Mouse (Mus musculus): ENCODE results near the gene Hunk. TPM values are rescaled to one million over a fixed set of nuclear protein-coding genes. Genes with fewer than 3 reads are reported as not detected.

The Hunk gene
- polyA plus RNA-seq, 1 experiment from 2014 or later: 19.0 TPM

GRCm38 (mm10) chr16:90511551-90512296 lies 125.9 kb downstream of the Hunk start:
- Histone ChIP-seq H3K4me3 (no peak overlapping the region), H3K36me3 (no peaks in the 10 kb centered on the region), H3K4me1 (peaks cover 20% of the 10 kb centered on the region), H3K9ac (no peak overlapping the region), H3K27ac (peak overlapping the region; percentile 41), H3K4me2 (no peak overlapping the region), H3K27me3 (no peaks in the 10 kb centered on the region), H3K9me3 (no peaks in the 10 kb centered on the region)
- ATAC-seq (ENCODE audit: insufficient number of reproducible peaks, insufficient read depth, low FRiP score, low TSS enrichment, low read depth): no peak
- 73% methylated on average over 19 of the region's 19 CpGs for WGBS

GRCm38 (mm10) chr16:90517041-90517440 lies 131.2 kb downstream of the Hunk start:
- Histone ChIP-seq H3K27me3 (no peaks in the 10 kb centered on the region), H3K4me1 (peaks cover 47% of the 10 kb centered on the region), H3K9me3 (no peaks in the 10 kb centered on the region), H3K36me3 (no peaks in the 10 kb centered on the region), H3K27ac (peak overlapping the region; percentile 69), H3K4me3 (no peak overlapping the region), H3K4me2 (no peak overlapping the region), H3K9ac (no peak overlapping the region)
- ATAC-seq (ENCODE audit: insufficient number of reproducible peaks, insufficient read depth, low FRiP score, low TSS enrichment, low read depth): no peak
- 41% methylated on average over 9 of the region's 9 CpGs for WGBS

- 43% methylated on average over 8 of the region's 8 CpGs for WGBS
- ATAC-seq (ENCODE audit: insufficient number of reproducible peaks, insufficient read depth, low FRiP score, low TSS enrichment, low read depth): 0 out of 2 replicates have a peak, but pooled peaks have one; percentile 12
- Histone ChIP-seq H3K36me3 (no peaks in the 10 kb centered on the region), H3K27me3 (no peaks in the 10 kb centered on the region), H3K27ac (peak overlapping the region; percentile 69), H3K4me1 (peaks cover 55% of the 10 kb centered on the region), H3K4me3 (no peak overlapping the region), H3K4me2 (0 out of 2 replicates have a peak overlapping the region, but pooled peaks have one; percentile 2), H3K9ac (no peak overlapping the region), H3K9me3 (no peaks in the 10 kb centered on the region)
Observed at GRCm38 (mm10) chr16:90518232-90518631, 132.4 kb downstream of the Hunk start.

GRCm38 (mm10) chr16:90518732-90519295 lies 133.0 kb downstream of the Hunk start:
- Histone ChIP-seq H3K9me3 (no peaks in the 10 kb centered on the region), H3K4me2 (no peak overlapping the region), H3K36me3 (no peaks in the 10 kb centered on the region), H3K27ac (peak overlapping the region; percentile 44; the same call in 1 of the 2 replicates), H3K4me1 (peaks cover 61% of the 10 kb centered on the region), H3K27me3 (no peaks in the 10 kb centered on the region), H3K4me3 (no peak overlapping the region), H3K9ac (no peak overlapping the region)
- no peak for ATAC-seq (ENCODE audit: insufficient number of reproducible peaks, insufficient read depth, low FRiP score, low TSS enrichment, low read depth)
- 72% methylated on average over 13 of the region's 13 CpGs for WGBS

- no peaks in the 10 kb centered on the region for H3K27me3 ChIP-seq
- no peak for ATAC-seq (ENCODE audit: insufficient number of reproducible peaks, insufficient read depth, low FRiP score, low TSS enrichment, low read depth)
- no peak overlapping the region for H3K4me3 ChIP-seq
- peak overlapping the region; percentile 76 for H3K27ac ChIP-seq
- WGBS: 17% methylated on average over 10 of the region's 10 CpGs
- no peaks in the 10 kb centered on the region for H3K9me3 ChIP-seq
- H3K4me1 ChIP-seq: peaks cover 62% of the 10 kb centered on the region
- H3K9ac ChIP-seq: no peak overlapping the region; the same call in 1 of the 2 replicates
- H3K36me3 ChIP-seq: no peaks in the 10 kb centered on the region
- no peak overlapping the region for H3K4me2 ChIP-seq
Observed at GRCm38 (mm10) chr16:90521191-90521950, 135.6 kb downstream of the Hunk start.

DNA sequence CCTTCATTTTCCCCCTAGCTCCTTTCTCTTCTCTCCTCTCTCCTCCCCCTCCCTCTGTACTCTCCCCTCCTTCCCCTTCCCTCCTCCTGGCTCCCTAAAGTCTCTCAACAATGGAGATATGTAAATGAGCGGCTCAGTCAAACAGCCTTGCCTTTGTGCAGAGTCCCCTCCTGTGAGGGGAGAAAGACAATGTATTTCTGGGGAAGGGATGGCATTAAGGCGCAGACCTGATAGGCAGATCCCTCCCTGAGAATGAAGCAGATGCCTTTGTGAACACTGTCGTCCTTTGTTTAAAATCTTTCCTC lies 136.1 kb downstream of the Hunk start:
- no peak for ATAC-seq (ENCODE audit: insufficient number of reproducible peaks, insufficient read depth, low FRiP score, low TSS enrichment, low read depth)
- Histone ChIP-seq H3K4me3 (no peak overlapping the region), H3K9ac (no peak overlapping the region), H3K27ac (peak overlapping the region; percentile 76; the same call in 1 of the 2 replicates), H3K9me3 (no peaks in the 10 kb centered on the region), H3K4me1 (peaks cover 57% of the 10 kb centered on the region), H3K36me3 (no peaks in the 10 kb centered on the region), H3K4me2 (no peak overlapping the region), H3K27me3 (no peaks in the 10 kb centered on the region)
- WGBS: 27% methylated on average over 3 of the region's 3 CpGs

DNA sequence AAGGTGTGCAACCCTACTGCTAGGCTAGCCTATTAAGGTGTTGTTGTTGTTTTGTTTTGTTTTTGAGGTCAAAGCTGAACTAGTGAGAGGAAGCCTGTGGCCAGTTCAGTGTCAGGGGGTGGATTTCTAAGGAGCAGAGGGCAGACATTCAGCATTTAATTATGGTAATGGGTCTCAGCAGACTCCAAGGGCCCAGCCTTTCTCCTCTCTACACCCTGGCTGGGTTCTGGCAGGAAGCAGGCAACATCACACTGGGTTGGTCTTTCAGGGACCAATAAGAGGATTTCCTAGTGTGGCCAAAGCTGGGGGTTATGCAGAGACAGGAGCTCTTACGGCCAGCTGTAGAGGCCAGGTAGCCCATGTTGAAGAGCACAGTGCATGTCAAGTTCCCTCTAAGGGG lies 136.8 kb downstream of the Hunk start:
- ATAC-seq (ENCODE audit: insufficient number of reproducible peaks, insufficient read depth, low FRiP score, low TSS enrichment, low read depth): no peak
- 44% methylated on average over 1 of the region's 1 CpGs for WGBS
- Histone ChIP-seq H3K27ac (peak overlapping the region; percentile 22; the same call in 1 of the 2 replicates), H3K4me1 (peaks cover 50% of the 10 kb centered on the region), H3K9me3 (no peaks in the 10 kb centered on the region), H3K4me2 (no peak overlapping the region), H3K27me3 (no peaks in the 10 kb centered on the region), H3K36me3 (no peaks in the 10 kb centered on the region), H3K9ac (no peak overlapping the region), H3K4me3 (no peak overlapping the region)

DNA sequence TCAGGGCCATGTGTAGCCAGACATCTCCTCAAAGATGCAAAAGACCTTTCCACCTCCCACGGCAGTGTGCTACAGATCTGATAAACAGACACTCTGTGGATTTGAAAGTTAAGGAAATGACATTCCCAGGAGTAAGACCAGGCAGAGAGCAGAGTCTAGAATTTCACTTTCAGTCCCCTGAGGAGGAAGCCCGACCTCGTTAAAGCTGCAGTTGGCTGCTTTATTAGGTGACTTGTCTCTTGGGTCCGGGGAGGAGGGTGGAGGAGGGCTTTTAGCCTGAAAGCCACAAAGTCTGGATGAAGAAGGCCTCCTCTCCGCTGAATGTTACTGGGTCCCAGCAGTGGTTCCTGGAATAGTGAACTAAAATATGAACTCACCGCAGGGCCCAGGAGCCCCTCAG lies 137.6 kb downstream of the Hunk start:
- WGBS: 21% methylated on average over 6 of the region's 6 CpGs
- H3K9ac ChIP-seq: no peak overlapping the region
- H3K27ac ChIP-seq: peak overlapping the region; percentile 51; the same call in 1 of the 2 replicates
- no peak overlapping the region for H3K4me3 ChIP-seq
- no peaks in the 10 kb centered on the region for H3K27me3 ChIP-seq
- no peaks in the 10 kb centered on the region for H3K9me3 ChIP-seq
- no peaks in the 10 kb centered on the region for H3K36me3 ChIP-seq
- H3K4me2 ChIP-seq: no peak overlapping the region
- no peak for ATAC-seq (ENCODE audit: insufficient number of reproducible peaks, insufficient read depth, low FRiP score, low TSS enrichment, low read depth)
- H3K4me1 ChIP-seq: peaks cover 42% of the 10 kb centered on the region

DNA sequence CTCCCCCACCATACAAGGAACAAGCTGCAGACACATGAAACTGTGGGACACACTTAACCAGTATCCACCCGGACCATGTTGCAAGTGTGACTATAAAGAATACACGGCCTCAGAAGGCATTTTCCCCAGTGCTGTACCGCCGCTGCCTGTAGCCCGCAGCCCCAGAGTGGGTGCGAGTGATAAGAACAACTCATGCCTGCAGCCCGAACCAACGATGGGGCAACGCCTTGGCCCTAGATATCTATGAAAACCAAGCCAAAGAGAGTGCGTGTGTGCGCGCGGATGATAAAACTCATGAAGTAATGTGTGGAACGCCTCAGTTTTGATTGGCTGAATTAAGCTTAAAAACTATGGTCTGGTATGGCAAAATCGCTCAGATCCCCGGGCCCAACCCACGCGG lies 138.1 kb downstream of the Hunk start:
- no peak overlapping the region for H3K4me3 ChIP-seq
- 95% methylated on average over 18 of the region's 18 CpGs for WGBS

GRCm38 (mm10) chr16:90524393-90524792 lies 138.6 kb downstream of the Hunk start:
- ATAC-seq (ENCODE audit: insufficient number of reproducible peaks, insufficient read depth, low FRiP score, low TSS enrichment, low read depth): no peak
- H3K4me2 ChIP-seq: no peak overlapping the region
- no peaks in the 10 kb centered on the region for H3K27me3 ChIP-seq
- no peak overlapping the region for H3K27ac ChIP-seq
- no peak overlapping the region for H3K9ac ChIP-seq
- H3K4me3 ChIP-seq: no peak overlapping the region
- 96% methylated on average over 18 of the region's 18 CpGs for WGBS
- peaks cover 34% of the 10 kb centered on the region for H3K4me1 ChIP-seq
- no peaks in the 10 kb centered on the region for H3K9me3 ChIP-seq
- H3K36me3 ChIP-seq: no peaks in the 10 kb centered on the region

More for the DNA sequence above, 138.1 kb downstream of the Hunk start:
- no peaks in the 10 kb centered on the region for H3K36me3 ChIP-seq
- no peaks in the 10 kb centered on the region for H3K27me3 ChIP-seq
- peaks cover 37% of the 10 kb centered on the region for H3K4me1 ChIP-seq
- ATAC-seq (ENCODE audit: insufficient number of reproducible peaks, insufficient read depth, low FRiP score, low TSS enrichment, low read depth): no peak
- no peak overlapping the region for H3K4me2 ChIP-seq
- H3K9me3 ChIP-seq: no peaks in the 10 kb centered on the region
- H3K27ac ChIP-seq: peak overlapping the region; percentile 51; the same call in 1 of the 2 replicates
- H3K9ac ChIP-seq: no peak overlapping the region

DNA sequence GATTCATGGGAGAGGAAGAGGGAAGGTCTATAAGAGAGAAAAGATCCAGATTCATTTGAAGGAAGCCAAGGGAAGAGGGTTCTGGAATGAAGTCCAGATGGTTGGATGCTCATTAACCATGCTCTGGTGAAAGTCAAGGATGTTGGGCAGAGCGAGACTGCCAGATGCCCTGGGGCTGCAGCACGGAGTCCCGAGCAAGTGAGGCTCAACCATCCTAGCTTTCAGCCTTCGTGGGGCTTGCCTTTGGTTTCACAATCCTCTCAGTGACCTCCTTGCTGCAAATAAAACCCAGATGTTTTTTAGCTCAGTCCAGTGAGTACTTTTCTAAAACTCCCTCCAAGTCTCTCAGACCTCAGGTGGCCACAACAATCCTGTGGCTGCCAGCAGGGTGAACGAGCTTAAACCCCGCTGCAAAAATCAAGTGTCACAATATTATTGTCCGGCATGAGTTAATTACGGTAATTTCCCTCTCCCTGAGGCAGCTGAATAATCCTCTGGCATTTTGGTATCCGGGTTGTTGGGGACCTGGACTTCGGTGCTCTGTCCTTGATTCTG lies 147.4 kb downstream of the Hunk start:
- H3K27me3 ChIP-seq: no peaks in the 10 kb centered on the region
- H3K4me3 ChIP-seq: no peak overlapping the region
- ATAC-seq (ENCODE audit: insufficient number of reproducible peaks, insufficient read depth, low FRiP score, low TSS enrichment, low read depth): peak; percentile 53; the same call in 1 of the 2 replicates
- H3K9me3 ChIP-seq: no peaks in the 10 kb centered on the region
- H3K27ac ChIP-seq: peak overlapping the region; percentile 58
- WGBS: 9% methylated on average over 10 of the region's 10 CpGs
- H3K36me3 ChIP-seq: no peaks in the 10 kb centered on the region
- H3K9ac ChIP-seq: no peak overlapping the region
- H3K4me2 ChIP-seq: peak overlapping the region; percentile 18; the same call in 1 of the 2 replicates
- H3K4me1 ChIP-seq: peaks cover 19% of the 10 kb centered on the region
